Mouse (Mus musculus) left cerebral cortex, adult 9 months (tissue): ENCODE measurements at regions not wholly inside any gene's neighbourhood (a gene's known extent, or its start where the extent isn't known, plus 50 kb on each side); places are given as distances from the start of the nearest gene placed in this dataset.

Experiments used
- DNase-seq, 2 experiments: peaks; one replicate each; pipeline ENCODE4 v3.0.0; 2022; ENCODE audit warnings: low spot score in 2 of 2

DNA sequence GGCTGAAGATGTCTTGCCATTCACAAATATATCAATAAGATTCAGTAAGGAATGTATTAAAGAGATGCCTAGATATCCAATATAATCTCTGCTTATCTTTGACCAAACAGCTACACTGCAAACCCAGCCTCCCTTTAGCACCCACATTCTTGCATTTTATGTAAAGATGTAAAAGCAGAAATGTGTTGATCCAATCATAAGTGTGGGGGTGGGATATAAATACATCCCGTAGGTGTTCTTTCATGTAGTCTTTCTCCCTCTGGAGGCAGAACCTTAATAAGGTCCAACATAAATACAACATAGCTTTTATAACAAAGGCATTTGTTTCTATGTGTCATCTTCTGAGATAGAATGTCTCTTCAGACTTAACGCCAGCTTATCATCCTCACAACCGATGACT is 637.1 kb upstream of the Flrt2 start:
- DNase-seq: peak in 1 of 2 experiments; percentile 11

DNA sequence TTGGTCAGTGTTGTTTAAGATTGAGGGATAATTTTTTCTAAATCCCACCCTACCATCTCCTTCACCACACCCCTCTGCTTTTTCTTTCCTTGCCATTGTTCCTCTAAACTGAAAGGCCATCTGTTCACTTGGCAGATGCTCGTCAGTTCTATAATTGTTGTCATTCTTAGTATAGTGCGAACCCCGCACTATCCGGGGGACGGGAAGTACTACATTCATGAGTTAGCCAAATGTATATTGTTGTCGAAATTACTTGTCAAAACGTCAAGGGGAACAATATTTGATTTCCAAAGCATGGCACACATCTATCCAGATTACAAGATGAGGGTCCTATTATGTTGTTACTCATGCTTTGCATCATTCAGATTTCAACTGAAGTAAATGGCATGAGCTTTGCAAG is 635.1 kb upstream of the Flrt2 start:
- no peak for DNase-seq

DNA sequence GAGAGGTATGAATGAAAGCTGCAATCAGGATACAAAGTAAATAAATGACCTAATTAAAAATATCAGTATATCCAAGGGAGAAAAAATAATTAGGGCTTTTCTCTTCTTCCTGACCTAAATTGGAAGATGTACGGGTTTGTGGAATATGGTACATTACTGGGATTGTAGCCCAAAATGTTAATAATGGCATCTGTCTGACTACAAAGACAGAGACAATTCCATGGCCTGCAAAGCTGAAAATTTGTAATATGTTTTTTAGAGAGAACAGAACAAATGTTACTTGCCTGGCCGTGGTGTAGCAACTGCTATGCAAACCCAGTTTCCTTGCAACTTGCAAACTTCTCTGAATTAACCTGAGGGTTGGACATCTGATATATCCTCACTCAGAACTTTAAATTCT is 632.6 kb upstream of the Flrt2 start:
- DNase-seq: no peak

DNA sequence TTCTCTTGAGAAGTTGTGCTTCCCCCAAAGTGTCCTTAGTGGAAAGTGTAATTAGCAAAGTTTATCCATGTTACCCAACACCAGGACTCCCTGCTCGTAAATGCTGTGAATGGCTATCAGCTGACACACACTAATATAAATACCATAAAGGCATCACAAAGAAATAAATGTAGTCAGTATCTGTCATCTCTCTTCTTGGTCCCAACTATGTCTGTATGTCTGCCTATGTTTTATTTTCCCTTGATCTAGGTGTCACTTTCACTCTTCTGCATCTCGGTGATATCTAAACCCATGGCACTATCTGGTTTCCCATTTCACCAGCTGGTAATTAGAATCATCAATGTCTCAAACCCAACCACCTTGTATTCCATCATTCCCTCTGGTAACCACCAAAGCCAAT is 619.7 kb upstream of the Flrt2 start:
- no peak for DNase-seq

DNA sequence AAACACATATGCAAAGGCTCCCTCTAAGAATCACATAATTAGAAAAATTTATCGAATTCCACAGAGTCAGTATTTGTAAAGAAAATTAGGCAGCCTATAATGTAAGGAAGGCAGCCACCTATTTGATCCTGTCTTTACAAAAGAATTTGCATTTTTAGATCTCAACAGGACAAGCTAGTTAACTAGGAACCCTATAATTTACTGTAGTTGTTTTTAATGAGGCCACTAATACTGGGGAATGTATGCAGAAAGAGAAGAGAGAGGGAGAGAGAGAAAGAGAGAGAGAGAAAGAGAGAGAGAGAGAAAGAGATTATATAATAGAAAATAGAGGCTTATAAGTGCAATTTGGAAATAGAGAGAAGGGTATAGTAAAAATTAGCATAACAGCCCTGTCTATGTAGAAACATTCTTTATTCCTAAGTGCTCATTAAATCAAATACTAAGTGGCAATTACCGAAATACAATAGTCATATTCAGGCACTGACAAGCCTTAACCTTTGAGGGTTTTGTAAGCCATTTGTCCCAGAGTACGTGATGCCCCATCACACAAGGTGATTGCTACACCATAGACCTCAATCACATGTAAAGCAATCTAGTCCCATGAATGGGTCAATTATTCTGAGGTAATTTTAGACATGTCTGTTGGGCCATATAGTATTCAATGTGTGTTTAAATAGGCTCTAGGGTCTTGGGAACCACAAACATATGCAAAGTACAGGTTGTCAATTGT is 572.6 kb upstream of the Flrt2 start:
- DNase-seq: no peak

DNA sequence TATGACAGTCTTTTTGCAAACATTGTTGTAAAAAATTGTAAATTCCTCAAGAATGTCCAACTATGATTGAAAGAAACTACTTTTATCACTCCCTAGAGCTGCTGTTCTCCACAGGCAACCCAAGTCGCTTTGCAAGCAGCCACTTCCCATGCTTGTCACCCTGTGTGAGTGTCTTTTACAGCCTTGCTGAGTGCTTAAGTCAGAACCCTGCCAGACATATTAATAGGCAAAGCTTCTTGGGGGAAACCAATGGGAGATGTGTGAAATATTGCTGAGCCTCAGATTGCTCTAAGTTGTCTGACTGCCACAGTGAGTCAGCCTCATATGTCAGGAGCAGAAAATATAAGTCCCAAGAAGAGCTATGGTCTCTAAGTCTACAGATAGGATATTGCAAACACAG is 559.2 kb upstream of the Flrt2 start:
- no peak for DNase-seq

DNA sequence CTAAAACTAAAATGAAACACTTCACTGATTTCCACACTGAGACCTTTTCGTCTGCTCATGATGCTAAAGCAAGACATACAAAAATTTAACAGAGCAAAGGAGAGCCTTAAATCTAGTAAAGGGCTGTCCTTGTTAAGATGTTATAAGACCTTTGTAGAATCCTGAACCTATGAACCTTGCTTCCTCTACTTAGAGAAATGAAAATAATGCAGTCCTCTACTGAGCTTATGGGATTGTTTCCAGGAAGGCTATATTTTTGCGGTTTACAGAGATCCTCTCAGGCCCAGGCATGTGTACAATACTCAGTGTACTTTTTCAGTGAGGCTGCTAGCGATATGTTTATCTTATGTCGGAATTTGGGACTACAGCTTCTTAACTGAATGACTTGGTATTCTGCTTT is 558.5 kb upstream of the Flrt2 start:
- no peak for DNase-seq

DNA sequence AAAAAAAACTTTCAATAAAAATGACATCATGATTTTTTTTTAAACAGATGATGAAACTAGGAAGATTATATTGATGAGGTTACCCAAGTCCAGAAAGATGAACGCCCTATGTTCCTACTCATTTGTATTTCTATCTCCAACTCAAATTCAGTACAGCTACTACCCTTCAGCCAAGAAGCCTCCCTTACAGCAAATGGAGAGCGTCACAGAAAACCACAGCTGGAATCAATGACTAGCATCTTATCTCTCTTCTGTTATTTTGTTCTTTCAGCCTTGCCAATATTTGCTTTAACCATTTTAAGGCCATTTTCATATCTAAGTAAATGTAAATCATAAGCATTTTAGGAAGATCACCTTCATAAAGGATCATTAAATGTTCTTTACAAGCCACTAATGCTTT is 553.9 kb upstream of the Flrt2 start:
- no peak for DNase-seq

DNA sequence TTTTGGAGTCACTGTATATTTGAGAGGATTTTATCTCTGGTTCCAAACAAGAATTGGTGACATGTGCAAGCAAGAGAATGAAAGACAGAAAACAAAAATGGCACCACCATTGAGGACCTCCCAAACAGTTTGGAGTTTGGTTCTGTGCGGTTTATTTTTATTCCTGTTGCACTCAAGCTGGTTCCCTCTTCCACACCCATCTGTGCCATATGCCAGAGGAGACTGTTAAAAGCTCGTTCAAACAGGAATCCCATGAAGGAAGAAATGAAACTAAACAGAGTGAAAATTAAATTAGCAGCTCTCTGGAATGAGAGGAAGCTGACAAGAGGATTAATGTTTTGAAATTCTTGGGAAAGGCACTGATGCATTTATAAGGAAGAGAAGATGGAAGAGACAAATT is 521.0 kb upstream of the Flrt2 start:
- DNase-seq: peak in 1 of 2 experiments; percentile 30

DNA sequence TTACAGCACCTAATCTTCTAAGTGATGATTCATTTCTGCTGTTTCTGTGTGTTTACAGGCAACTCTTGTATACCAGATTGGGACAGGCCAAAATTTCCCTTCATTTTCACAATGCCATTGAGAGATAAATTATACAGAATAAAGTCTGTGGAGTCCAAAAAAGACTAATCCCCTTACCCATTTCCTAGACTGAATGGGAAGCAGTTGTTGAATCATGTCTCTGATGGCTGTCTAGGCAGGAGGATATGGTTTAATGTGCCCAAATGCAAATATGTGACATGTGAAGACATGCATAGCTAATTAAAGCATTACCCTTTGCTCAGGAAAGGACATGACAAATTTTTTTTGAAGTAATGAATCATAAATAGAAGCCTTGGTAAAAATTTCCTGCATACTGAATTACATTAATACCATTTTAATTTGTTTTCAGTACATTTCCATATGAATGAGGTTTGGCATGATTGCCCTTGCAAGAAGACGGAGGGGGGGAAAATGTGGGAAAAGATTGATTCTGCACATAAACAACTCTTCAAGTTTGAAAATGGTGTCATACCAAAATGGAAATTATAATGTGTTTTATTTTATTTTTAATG is 518.1 kb upstream of the Flrt2 start:
- DNase-seq: no peak

DNA sequence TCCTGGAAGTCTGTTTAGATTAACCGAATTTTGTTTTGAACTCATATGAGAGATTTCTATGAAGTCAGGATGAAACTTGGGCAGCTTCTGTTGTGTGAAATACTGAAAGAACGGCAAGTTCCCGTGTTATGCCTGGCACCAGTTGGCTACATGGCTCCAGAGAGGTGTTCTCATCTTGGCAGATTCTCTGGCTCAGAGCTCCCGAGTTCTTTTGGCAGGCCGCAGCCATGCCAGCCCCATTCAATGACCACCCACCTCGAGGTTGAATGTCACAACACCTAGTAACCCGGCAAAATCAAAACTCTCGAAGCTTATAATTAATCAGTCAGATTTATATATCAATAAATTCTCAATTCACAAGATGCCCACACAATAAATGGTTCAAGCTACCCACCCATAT is 489.5 kb upstream of the Flrt2 start:
- no peak for DNase-seq

DNA sequence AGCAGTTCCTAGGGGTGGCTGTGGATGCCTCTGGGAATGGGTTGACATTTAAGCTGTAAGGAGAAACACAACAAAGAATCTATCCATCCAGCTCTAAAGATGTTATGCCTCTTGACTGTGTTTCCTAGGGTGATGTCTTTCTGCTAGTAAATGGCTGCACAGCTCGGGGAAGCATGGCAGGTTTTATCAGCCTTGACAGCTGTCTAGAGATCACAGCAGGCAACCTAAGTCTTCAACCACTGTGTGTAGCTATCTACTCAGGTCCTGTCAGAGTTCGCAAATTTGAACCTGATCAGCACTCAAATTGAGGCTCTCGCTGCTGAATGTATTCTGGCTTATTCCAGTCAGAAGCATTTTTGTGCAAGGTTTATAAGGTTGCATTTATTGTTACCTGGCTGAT is 486.9 kb upstream of the Flrt2 start:
- no peak for DNase-seq

DNA sequence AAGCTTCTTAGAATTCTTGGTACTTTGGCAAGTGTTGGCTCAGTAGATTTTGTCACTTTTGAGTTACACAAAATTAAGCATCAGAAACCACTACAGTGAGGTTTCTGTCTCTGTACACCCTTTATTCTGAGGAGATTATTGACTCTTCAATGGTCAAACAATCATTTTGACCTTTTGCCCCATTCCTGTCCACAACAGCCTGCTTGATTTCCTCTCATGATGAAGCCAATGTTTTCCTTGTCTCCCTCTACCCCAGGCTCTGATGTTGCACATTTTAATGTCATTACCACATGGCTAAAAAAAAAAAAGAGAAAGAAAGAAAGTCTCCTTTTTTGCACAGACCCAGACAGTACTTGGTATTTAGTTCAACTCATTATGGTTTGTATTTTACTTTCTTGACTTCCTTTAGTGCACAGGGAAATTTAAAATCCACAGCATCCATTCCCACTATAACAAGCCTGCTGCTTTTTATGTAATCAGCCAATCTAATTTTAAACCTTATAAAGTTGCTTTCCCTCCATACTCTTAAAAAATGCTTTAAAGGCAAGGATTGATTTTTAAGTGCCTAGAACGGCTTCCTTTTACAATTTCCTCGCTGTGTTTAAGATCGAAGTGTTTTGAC is 452.8 kb upstream of the Flrt2 start:
- DNase-seq: no peak

DNA sequence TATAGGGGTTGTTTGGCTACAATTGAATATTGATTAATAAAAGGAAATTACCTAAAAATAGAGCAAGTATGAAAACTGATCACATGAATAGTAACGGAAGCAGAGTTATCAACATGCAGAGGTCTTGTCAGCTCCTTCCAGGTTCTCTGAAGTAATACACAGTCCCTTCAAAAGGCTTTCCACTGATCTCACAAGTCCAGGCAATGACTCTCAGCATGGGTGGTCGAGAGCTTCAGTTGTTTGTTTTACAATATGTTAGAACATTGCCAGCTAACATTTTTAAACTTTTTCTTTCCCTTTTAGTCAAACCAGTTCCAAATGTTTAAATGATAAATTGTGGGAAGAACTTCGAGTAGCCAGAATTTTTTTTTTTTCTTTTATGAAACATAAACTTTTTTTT is 424.8 kb upstream of the Flrt2 start:
- DNase-seq: no peak

DNA sequence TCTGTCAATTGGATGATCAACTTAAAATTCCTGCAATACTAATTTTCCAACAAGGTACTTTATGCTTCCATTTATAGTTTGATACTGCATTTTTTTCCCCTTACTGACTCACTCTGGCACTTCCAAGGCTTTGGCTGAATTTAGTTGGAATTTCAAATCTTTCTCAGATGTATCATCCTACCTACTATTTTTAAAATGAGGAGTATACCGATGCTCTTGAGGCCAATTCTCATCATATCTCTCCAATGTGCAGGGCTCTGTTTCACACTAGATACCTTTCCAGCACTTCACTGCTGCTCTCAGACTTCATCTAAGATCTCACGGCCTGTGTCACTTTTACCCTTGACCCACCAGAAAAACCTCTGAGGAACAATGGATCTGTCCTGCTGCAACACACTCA is 386.6 kb upstream of the Flrt2 start:
- no peak for DNase-seq

DNA sequence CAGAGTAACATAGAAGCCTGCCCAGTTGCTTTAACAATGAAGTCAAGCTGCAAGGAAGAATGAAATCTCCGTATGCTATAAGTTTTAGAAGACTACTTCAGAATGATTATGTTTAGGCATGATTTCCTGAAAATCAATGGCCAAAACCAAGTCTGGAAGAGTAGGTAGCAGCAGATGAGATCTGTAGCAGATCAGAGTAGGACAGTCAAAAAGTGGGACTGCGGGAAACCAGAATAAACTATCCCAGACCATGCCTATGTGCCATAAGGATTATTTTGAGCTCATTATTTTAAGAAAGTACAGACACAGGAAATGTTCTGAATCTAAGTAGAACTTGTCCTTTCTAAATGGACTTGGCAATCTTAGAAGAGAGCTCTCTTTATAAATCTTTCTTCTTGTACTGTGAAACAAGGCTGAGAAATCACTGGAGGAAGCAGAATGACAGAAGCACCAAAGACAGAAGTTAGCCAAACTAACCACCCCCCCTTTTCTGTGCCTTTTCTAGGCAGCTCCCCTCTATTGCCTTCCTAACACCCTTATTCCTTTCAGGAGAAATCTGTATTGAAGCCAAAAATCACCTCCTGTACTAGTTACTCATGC is 376.8 kb upstream of the Flrt2 start:
- DNase-seq: peak; percentile 22 to 29

DNA sequence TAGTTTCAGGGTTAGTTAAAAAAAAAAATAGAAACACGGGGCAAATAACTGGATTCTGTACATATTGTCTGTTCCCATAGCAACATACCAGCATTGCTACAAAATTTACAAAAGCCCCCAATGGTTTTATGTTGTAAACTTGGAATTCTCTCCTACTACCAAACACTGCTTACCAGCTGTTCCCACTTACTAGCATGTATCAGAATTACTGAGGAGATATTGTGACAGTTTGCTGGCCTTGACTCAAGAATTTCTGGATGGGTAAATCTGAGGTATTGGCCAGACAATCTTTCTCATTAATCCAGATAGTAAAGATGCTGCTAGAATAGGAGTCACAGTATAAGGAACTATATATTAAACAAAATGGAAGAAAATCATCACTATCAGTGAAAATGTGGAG is 375.2 kb upstream of the Flrt2 start:
- DNase-seq: no peak

DNA sequence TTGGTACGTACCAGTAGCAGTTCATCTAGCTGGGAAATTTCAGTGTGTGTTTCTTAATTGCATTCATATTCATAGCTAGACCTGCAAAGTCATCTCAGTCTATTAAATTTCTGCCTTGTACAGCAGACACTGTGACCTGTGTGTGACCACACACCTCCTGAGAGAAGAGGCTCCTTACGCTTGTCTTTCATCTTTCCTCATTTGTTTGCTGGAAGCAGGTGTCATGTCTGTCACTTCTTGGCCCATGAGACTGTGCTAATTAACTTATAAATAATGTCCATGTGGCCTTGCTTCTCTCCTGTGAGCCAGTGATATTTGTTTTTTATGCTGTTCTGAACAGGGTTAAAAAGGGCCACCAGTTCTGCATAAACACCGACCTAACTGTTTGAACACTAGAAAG is 370.3 kb upstream of the Flrt2 start:
- no peak for DNase-seq

DNA sequence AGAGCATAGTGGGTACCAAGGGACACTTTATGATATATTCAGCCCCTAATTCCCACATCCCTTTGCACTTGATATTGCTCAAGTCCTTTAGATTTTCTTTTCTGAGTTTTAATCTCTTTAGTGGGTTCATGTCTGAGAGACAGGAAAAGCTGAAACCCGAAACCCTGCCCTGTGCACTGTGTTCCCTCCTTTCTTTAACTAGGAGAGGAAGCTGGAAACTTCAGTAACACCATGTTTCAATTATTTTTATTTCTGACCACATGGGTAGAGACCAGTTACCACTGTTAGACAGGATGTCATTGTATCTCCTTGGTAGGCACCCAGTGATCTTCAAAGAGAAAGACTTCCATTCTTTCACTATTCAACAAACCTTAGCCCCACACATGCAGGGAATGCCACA is 362.4 kb upstream of the Flrt2 start:
- DNase-seq: no peak

DNA sequence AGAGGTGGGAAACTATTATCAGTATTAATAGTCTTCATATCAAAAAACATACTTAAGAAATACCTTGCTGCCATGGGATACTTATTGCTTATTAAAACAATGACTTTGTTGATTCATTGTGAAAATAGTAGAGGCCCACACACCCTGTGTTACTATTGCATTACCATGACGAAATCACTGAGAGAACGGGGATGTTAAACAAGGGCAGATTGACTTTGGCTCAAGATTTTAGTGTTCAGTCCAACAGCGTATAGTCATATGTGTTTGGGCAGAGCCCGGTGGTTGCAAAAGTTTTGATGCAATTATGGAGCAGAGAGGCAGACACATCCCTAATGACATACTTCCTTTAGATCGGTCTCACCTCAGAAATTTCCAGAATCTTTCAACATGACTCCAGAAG is 344.2 kb upstream of the Flrt2 start:
- DNase-seq: no peak

DNA sequence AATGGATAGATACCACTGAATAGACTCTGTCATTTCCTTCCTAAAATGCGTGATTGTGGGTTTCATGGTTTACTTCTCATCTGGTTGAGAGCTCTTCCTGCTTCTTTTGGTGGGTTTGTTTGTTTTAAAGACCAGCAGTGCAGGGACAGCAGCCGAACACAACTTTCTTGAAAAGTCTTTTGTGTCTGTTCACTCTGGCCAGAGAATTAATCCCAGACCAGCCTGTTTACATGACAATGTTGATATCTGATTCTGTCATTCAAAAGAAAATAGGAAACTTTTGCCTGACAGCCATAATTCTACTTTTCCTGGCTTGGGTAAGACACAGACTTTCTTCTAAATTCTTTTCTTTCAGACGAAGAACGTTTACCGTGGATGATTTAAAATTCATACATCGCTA is 336.9 kb upstream of the Flrt2 start:
- DNase-seq: no peak

DNA sequence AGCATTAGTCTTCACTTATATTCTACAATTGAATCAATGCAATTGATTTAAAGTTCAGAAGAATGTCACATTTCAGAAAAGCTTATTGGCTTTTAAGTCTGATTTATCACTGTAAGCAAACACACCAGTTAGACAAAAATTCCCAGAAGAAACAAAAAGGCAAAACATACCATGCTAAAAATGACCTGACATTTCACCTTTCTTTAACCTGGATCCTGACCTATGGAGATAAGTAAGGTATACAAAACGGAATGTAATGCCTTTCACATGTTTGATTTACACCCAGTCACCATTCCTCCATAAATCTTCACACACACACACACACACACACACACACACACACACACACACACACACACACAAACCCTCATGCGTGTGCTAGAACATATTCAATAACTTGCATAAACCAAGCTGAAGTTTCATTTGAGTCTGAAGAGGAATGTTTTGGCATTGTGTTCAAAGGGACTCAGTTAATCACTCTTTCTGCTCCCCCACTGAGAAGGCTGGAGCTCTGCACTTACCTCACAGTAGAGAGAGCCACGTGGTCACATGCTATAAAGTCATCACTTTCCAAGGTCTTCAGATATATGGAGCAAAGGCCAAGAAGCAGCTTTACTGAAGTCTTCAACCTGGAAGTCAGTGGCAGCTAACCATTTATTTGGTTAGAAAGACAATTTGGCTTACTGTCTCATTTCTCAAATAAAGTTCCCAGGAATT is 307.6 kb upstream of the Flrt2 start:
- no peak for DNase-seq
